Comparison of ENCODE assay signal across 9 mouse cellular contexts in genomic region chr17:30024651-30025050, GRCm38 (mm10). TPM values are rescaled to one million over a fixed set of nuclear protein-coding genes. Genes with fewer than 3 reads are reported as not detected.
DNase-seq lines count a peak whose midpoint lies in the region; ATAC-seq and TF ChIP-seq lines count a peak whose summit lies in the region.
"Had no signal": no experiment of that assay in that cellular context is flagged by ENCODE, and none has a peak within 500 bp of the region (broad histone marks: within the 10 kb centered on the region; RNA-seq: fewer than 3 reads in every experiment).

No protein-coding gene starts in this region.

- TF ChIP-seq CTCF in Patski (IDR thresholded peaks at IDR 0.05) = peak; percentile 93

- ATAC-seq in hindbrain, embryonic 11.5 days (ENCODE audit: low FRiP score) = no peak
- no peak for ATAC-seq in hindbrain, embryonic 16.5 days
- no peak for ATAC-seq in Patski

- no peaks in the 10 kb centered on the region for H3K9me3 ChIP-seq in hindbrain, embryonic 11.5 days (ENCODE audit: control insufficient read depth, low read length)
- H3K9me3 ChIP-seq in hindbrain, embryonic 16.5 days (ENCODE audit: control insufficient read depth, low read length) = no peaks in the 10 kb centered on the region
- H3K9me3 ChIP-seq: embryonic facial prominence, embryonic 15.5 days had no signal

- no peaks in the 10 kb centered on the region for H3K27me3 ChIP-seq in hindbrain, embryonic 11.5 days (ENCODE audit: control insufficient read depth, insufficient read depth, low read length)
- no peaks in the 10 kb centered on the region for H3K27me3 ChIP-seq in hindbrain, embryonic 16.5 days (replicated peaks; ENCODE audit: control insufficient read depth, insufficient read depth, low read length)
- H3K27me3 ChIP-seq in Patski = no peaks in the 10 kb centered on the region
- H3K27me3 ChIP-seq: embryonic facial prominence, embryonic 15.5 days had no signal

- H3K9ac ChIP-seq in hindbrain, embryonic 11.5 days (ENCODE audit: low read depth, low read length) = no peak overlapping the region
- H3K9ac ChIP-seq in hindbrain, embryonic 16.5 days (ENCODE audit: low read depth, low read length) = no peak overlapping the region
- H3K9ac ChIP-seq: embryonic facial prominence, embryonic 15.5 days had no signal

- H3K27ac ChIP-seq in hindbrain, embryonic 11.5 days (ENCODE audit: low read depth, low read length) = no peak overlapping the region
- H3K27ac ChIP-seq in hindbrain, embryonic 16.5 days (ENCODE audit: low read depth, low read length) = no peak overlapping the region
- H3K27ac ChIP-seq: embryonic facial prominence, embryonic 15.5 days had no signal

- CTCF ChIA-PET in Patski (lab: Charles Lee) = interaction anchor here (0.8 to 2.8 kb wide), 10 partner anchors 9 to 134 kb away, joined by 3 to 9 read pairs (median 3); no protein-coding TSS in a partner anchor

- no peaks in the 10 kb centered on the region for H3K36me3 ChIP-seq in hindbrain, embryonic 11.5 days (ENCODE audit: control insufficient read depth, insufficient read depth, low read length)
- no peaks in the 10 kb centered on the region for H3K36me3 ChIP-seq in hindbrain, embryonic 16.5 days (ENCODE audit: control insufficient read depth, insufficient read depth, low read length)
- H3K36me3 ChIP-seq: embryonic facial prominence, embryonic 15.5 days had no signal

- H3K4me3 ChIP-seq in hindbrain, embryonic 11.5 days (ENCODE audit: low read depth, low read length) = no peak overlapping the region
- no peak overlapping the region for H3K4me3 ChIP-seq in hindbrain, embryonic 16.5 days (ENCODE audit: low read length)
- H3K4me3 ChIP-seq: embryonic facial prominence, embryonic 15.5 days had no signal

- in situ Hi-C loops in Patski (cut with MboI; ENCODE audit: low pct_unique_long_range_greater_than_20kb) = loop anchor here (5.0 kb wide), 1 partner anchor 47 kb away; no protein-coding TSS in a partner anchor

- 68% methylated on average over 5 of the region's 5 CpGs for WGBS in hindbrain, embryonic 11.5 days
- WGBS in hindbrain, embryonic 16.5 days = 59% methylated on average over 5 of the region's 5 CpGs

- intact Hi-C loops in heart, postnatal 10 days (cut with DNase I) = loop anchor here (2.0 kb wide), 2 partner anchors 20 to 46 kb away; partner anchors contain the start of gene Zfand3
- intact Hi-C loops in left cerebral cortex, postnatal 4 days (cut with DNase I) = no loop called here

- H3K4me2 ChIP-seq in hindbrain, embryonic 11.5 days (replicated peaks; ENCODE audit: low read depth, low read length) = no peak overlapping the region
- no peak overlapping the region for H3K4me2 ChIP-seq in hindbrain, embryonic 16.5 days (ENCODE audit: low read length)
- H3K4me2 ChIP-seq: embryonic facial prominence, embryonic 15.5 days had no signal

- DNase-seq in hindbrain, embryonic 11.5 days (ENCODE audit: low spot score) = peak; percentile 81
- no peak for DNase-seq in Patski (ENCODE audit: low read depth, low spot score)
- peak; percentile 48 to 76 for DNase-seq in cerebellum, postnatal 4 days (ENCODE audit: low spot score in 2 of 2)
- peak; percentile 79 to 88 for DNase-seq in heart, postnatal 10 days
- peak; percentile 82 for DNase-seq in left cerebral cortex, postnatal 4 days
- peak; percentile 71 for DNase-seq in ovary, postnatal 36 days (ENCODE audit: low spot score)
- peak; percentile 72 for DNase-seq in thymus, postnatal 25 days

- POLR2A ChIA-PET in Patski (lab: Charles Lee) = no interaction called here

- 0 out of 2 replicates have a peak, but pooled peaks cover 2% of the 10 kb centered on the region for H3K4me1 ChIP-seq in hindbrain, embryonic 11.5 days (replicated peaks; ENCODE audit: control insufficient read depth, insufficient read depth, low read length)
- H3K4me1 ChIP-seq in hindbrain, embryonic 16.5 days (ENCODE audit: control insufficient read depth, insufficient read depth, low read depth, low read length) = peaks cover 19% of the 10 kb centered on the region

RNA-seq across cellular contexts. Expression of gene Zfand3, which starts 20.1 kb away (rescaled TPM):
- polyA plus RNA-seq in hindbrain, embryonic 11.5 days (2014; fragmentation: Nextera tagmentation; extraction: Ambion mirVana) = 61.7 and 61.8 TPM in 2 replicates
- polyA plus RNA-seq in hindbrain, embryonic 16.5 days (2015; fragmentation: Nextera tagmentation; extraction: Ambion mirVana) = 53.3 and 58.2 TPM in 2 replicates
- 133 TPM for polyA plus RNA-seq in Patski (2021)
- 100 to 1,000 TPM; 137 to 138 TPM for total RNA-seq in heart, postnatal 10 days (2021)
- 100 to 1,000 TPM in 1 of 2 experiments, 10 to 100 TPM in 1; 95.4 to 103 TPM for total RNA-seq in left cerebral cortex, postnatal 4 days (2021)

RNA-seq across cellular contexts. Expression of gene Mdga1, which starts 54.8 kb away (rescaled TPM):
- polyA plus RNA-seq in hindbrain, embryonic 11.5 days (2014; fragmentation: Nextera tagmentation; extraction: Ambion mirVana) = 4.6 and 4.8 TPM in 2 replicates
- polyA plus RNA-seq in hindbrain, embryonic 16.5 days (2015; fragmentation: Nextera tagmentation; extraction: Ambion mirVana) = 13.9 and 14.0 TPM in 2 replicates
- 17.7 TPM for polyA plus RNA-seq in Patski (2021)
- 10 to 100 TPM; 17.2 to 17.8 TPM for total RNA-seq in heart, postnatal 10 days (2021)
- 10 to 100 TPM; 85.6 to 92.9 TPM for total RNA-seq in left cerebral cortex, postnatal 4 days (2021)
